13 mouse cellular contexts compared by ENCODE assay signal in genomic region chr7:123566264-123566663, GRCm38 (mm10).
DNase-seq lines count a peak whose midpoint lies in the region; ATAC-seq and TF ChIP-seq lines count a peak whose summit lies in the region.
"Had no signal": no experiment of that assay in that cellular context is flagged by ENCODE, and none has a peak within 500 bp of the region (broad histone marks: within the 10 kb centered on the region; RNA-seq: fewer than 3 reads in every experiment).

No protein-coding gene starts in this region.

- H3K27me3 ChIP-seq in liver, embryonic 14.5 days (ENCODE audit: control insufficient read depth, insufficient read depth, low read length) = no peaks in the 10 kb centered on the region
- H3K27me3 ChIP-seq in E14TG2a.4 (ENCODE audit: insufficient read depth, low read length) = no peaks in the 10 kb centered on the region
- H3K27me3 ChIP-seq: midbrain, embryonic 12.5 days had no signal

- H3K9ac ChIP-seq in liver, embryonic 14.5 days (replicated peaks) = no peak overlapping the region
- H3K9ac ChIP-seq: midbrain, embryonic 12.5 days had no signal

- no peak overlapping the region for H3K27ac ChIP-seq in gastrocnemius, adult 2 months
- H3K27ac ChIP-seq in liver, embryonic 14.5 days = no peak overlapping the region
- no peak overlapping the region for H3K27ac ChIP-seq in bone marrow, adult 2 months (ENCODE audit: control insufficient read depth, insufficient read depth, low read depth, low read length, poor library complexity)
- H3K27ac ChIP-seq: limb, embryonic 10.5 days; midbrain, embryonic 12.5 days had no signal

- 20% methylated on average over 1 of the region's 1 CpGs for WGBS in liver, embryonic 14.5 days (ENCODE audit: insufficient replicate concordance)
- 30% methylated on average over 1 of the region's 1 CpGs for WGBS in bone marrow, adult 2 months

- intact Hi-C loops in gastrocnemius, adult 2 months (cut with DNase I) = no loop called here

- no peak overlapping the region for H3K4me3 ChIP-seq in gastrocnemius, adult 2 months
- no peak overlapping the region for H3K4me3 ChIP-seq in liver, embryonic 14.5 days (ENCODE audit: insufficient read depth in 1 of 2, low read depth in 2 of 2, low read length in 2 of 2)
- no peak overlapping the region for H3K4me3 ChIP-seq in E14TG2a.4 (replicated peaks; ENCODE audit: low read length)
- H3K4me3 ChIP-seq in bone marrow, adult 2 months (replicated peaks; ENCODE audit: control insufficient read depth, low read depth, low read length) = no peak overlapping the region
- H3K4me3 ChIP-seq: erythroblast, embryonic 14.5 days; limb, embryonic 10.5 days; midbrain, embryonic 12.5 days had no signal

- H3K4me1 ChIP-seq in liver, embryonic 14.5 days (replicated peaks; ENCODE audit: control insufficient read depth in 2 of 2, insufficient read depth in 2 of 2, low read length in 1 of 2) = no peaks in the 10 kb centered on the region
- H3K4me1 ChIP-seq in E14TG2a.4 (replicated peaks; ENCODE audit: low read depth, low read length) = no peaks in the 10 kb centered on the region
- H3K4me1 ChIP-seq in bone marrow, adult 2 months (ENCODE audit: control insufficient read depth, insufficient read depth, low read length) = no peaks in the 10 kb centered on the region

- H3K4me2 ChIP-seq in liver, embryonic 14.5 days (ENCODE audit: low read depth) = no peak overlapping the region
- H3K4me2 ChIP-seq: midbrain, embryonic 12.5 days had no signal

- no peaks in the 10 kb centered on the region for H3K36me3 ChIP-seq in liver, embryonic 14.5 days (replicated peaks; ENCODE audit: control insufficient read depth, insufficient read depth, low read depth)
- no peaks in the 10 kb centered on the region for H3K36me3 ChIP-seq in E14TG2a.4 (ENCODE audit: insufficient read depth, low read length)
- H3K36me3 ChIP-seq: limb, embryonic 10.5 days; midbrain, embryonic 12.5 days had no signal

- no peak for TF ChIP-seq EP300 in liver, embryonic 14.5 days (IDR thresholded peaks at IDR 0.05; ENCODE audit: low read depth)

- ATAC-seq in liver, embryonic 14.5 days (ENCODE audit: insufficient read depth) = no peak
- ATAC-seq in granulocyte monocyte progenitor cell, adult 5-6 weeks (replicated peaks; ENCODE audit: poor library complexity, severe bottlenecking) = no peak
- ATAC-seq: activated CD4-positive, CD25-positive, alpha-beta regulatory T cell, adult 4 months had no signal

- TF ChIP-seq POLR2A in bone marrow, adult 2 months (IDR thresholded peaks at IDR 0.05; ENCODE audit: borderline replicate concordance, control insufficient read depth, low read depth, low read length) = no peak

- no peak for DNase-seq in gastrocnemius, adult 2 months
- no peak for DNase-seq in gastrocnemius, adult 18-20 months (ENCODE audit: low spot score)
- DNase-seq in liver, embryonic 14.5 days (ENCODE audit: low read depth in 3 of 3, low spot score in 3 of 3) = no peak
- DNase-seq in liver = no peak
- DNase-seq in cerebellum, postnatal 14 days = no peak
- DNase-seq: heart, postnatal 36 days had no signal

- TF ChIP-seq CTCF in gastrocnemius, adult 2 months (IDR thresholded peaks at IDR 0.05) = peak; percentile 22; the same call in 1 of the 2 replicates
- TF ChIP-seq CTCF in liver, embryonic 14.5 days (IDR thresholded peaks at IDR 0.05; ENCODE audit: low read depth) = peak; percentile 46; the same call in 1 of the 2 replicates
- TF ChIP-seq CTCF in E14TG2a.4 (conservative IDR thresholded peaks at IDR 0.05; ENCODE audit: low read length) = peak; percentile 71
- peak; percentile 16; the same call in 1 of the 2 replicates for TF ChIP-seq CTCF in bone marrow, adult 2 months (IDR thresholded peaks at IDR 0.05; ENCODE audit: control insufficient read depth, insufficient read depth, low read length)

- H3K9me3 ChIP-seq in liver, embryonic 14.5 days (ENCODE audit: control insufficient read depth, low read length) = no peaks in the 10 kb centered on the region
- peaks cover 11% of the 10 kb centered on the region; the same call in 1 of the 2 replicates for H3K9me3 ChIP-seq in E14TG2a.4 (ENCODE audit: low read length)
- H3K9me3 ChIP-seq: limb, embryonic 10.5 days had no signal

Comparison
In these comparisons a context has a peak if more than half of its experiments do, and no peak if none do; other contexts are left out.
1. CTCF ChIP-seq: peak in every context shown above with its lines; median percentile 71 in E14TG2a.4; 46 in liver, embryonic 14.5 days; 22 in gastrocnemius, adult 2 months; 16 in bone marrow, adult 2 months.